Mouse (Mus musculus): ENCODE results near the gene Smyd3.

- TF ChIP-seq GATA1 (IDR thresholded peaks at IDR 0.05; ENCODE audit: borderline replicate concordance, low read length) (no peak), CTCF (IDR thresholded peaks at IDR 0.05; ENCODE audit: low read depth, low read length) (no peak), POLR2AphosphoS5 (IDR thresholded peaks at IDR 0.05; ENCODE audit: insufficient replicate concordance, low read depth, low read length) (no peak), GATA2 (IDR thresholded peaks at IDR 0.05; ENCODE audit: borderline replicate concordance, low read depth, low read length) (no peak)
Measured at GRCm38 (mm10) chr1:179122476-179123229, 395.2 kb downstream of the Smyd3 start.

Data from G1E (cell line).